ENCODE assay signal across 10 mouse cellular contexts in genomic region chr9:121600861-121601427, GRCm38 (mm10). TPM values are rescaled to one million over a fixed set of nuclear protein-coding genes. Genes with fewer than 3 reads are reported as not detected.
A peak's percentile ranks its signal among the peaks of the same experiment; 100 is the strongest.
DNase-seq lines count a peak whose midpoint lies in the region; ATAC-seq lines count a peak whose summit lies in the region.
"Had no signal": no experiment of that assay in that cellular context is flagged by ENCODE, and none has a peak within 500 bp of the region (broad histone marks: within the 10 kb centered on the region; RNA-seq: fewer than 3 reads in every experiment).

No protein-coding gene starts in this region.

- no peaks in the 10 kb centered on the region for H3K36me3 ChIP-seq in neural tube, embryonic 15.5 days

- H3K27me3 ChIP-seq in neural tube, embryonic 15.5 days (replicated peaks): no peaks in the 10 kb centered on the region

- no peaks in the 10 kb centered on the region for H3K9me3 ChIP-seq in neural tube, embryonic 15.5 days (replicated peaks)

- DNase-seq in gastrocnemius, postnatal 14 days: peak; percentile 24
- no peak for DNase-seq in gastrocnemius, adult 8-10 months (ENCODE audit: low spot score in 2 of 2)
- DNase-seq in neural tube, embryonic 10.5 days (ENCODE audit: extremely low spot score, low spot score): peak; percentile 20
- peak; percentile 57 for DNase-seq in layer of hippocampus, postnatal 10 days (ENCODE audit: low spot score in 2 of 2)
- DNase-seq in skeletal muscle tissue, adult 2 months (ENCODE audit: low read depth, low spot score): peak; percentile 41
- no peak for DNase-seq in B cell, adult 2 months
- no peak for DNase-seq in spleen, adult 18-20 months

- H3K4me2 ChIP-seq in neural tube, embryonic 15.5 days: no peak overlapping the region

- no peak overlapping the region for H3K9ac ChIP-seq in neural tube, embryonic 15.5 days (replicated peaks)
- H3K9ac ChIP-seq: liver, embryonic 14.5 days had no signal

- 38% methylated on average over 6 of the region's 6 CpGs for WGBS in neural tube, embryonic 15.5 days

- H3K4me3 ChIP-seq in neural tube, embryonic 15.5 days (replicated peaks): no peak overlapping the region
- H3K4me3 ChIP-seq: erythroblast, embryonic 14.5 days had no signal

- 0 out of 2 replicates have a peak, but pooled peaks cover 2% of the 10 kb centered on the region for H3K4me1 ChIP-seq in neural tube, embryonic 15.5 days

- intact Hi-C loops in gastrocnemius, postnatal 14 days (cut with DNase I; ENCODE audit: low total_unique reads): loop anchor here (10.0 kb wide), 2 partner anchors 206 to 356 kb away; no protein-coding TSS in a partner anchor

- ATAC-seq in neural tube, embryonic 15.5 days (ENCODE audit: low FRiP score): no peak

- H3K27ac ChIP-seq in neural tube, embryonic 15.5 days (replicated peaks): no peak overlapping the region
- H3K27ac ChIP-seq: liver, embryonic 14.5 days had no signal

RNA-seq across cellular contexts. Expression of gene Lyzl4, which starts 41.0 kb away (rescaled TPM):
- under 1 TPM in 1 of 2 experiments, not detected in 1; 0.45 TPM for total RNA-seq in gastrocnemius, postnatal 14 days (2021)
- total RNA-seq in gastrocnemius, adult 8-10 months (2022): not detected
- 0.77 TPM in 1 of 2 replicates, not detected in the other for polyA plus RNA-seq in neural tube, embryonic 15.5 days (2015; fragmentation: Nextera tagmentation; extraction: Ambion mirVana)
- 1 to 10 TPM in 1 of 2 experiments, not detected in 1; 1.1 TPM for total RNA-seq in layer of hippocampus, postnatal 10 days (2021)
- polyA plus RNA-seq: erythroblast, embryonic 14.5 days had no signal

RNA-seq across cellular contexts. Expression of gene Vipr1, which starts 41.6 kb away (rescaled TPM):
- 1 to 10 TPM; 1.1 to 1.2 TPM for total RNA-seq in gastrocnemius, postnatal 14 days (2021)
- total RNA-seq in gastrocnemius, adult 8-10 months (2022): 1 to 10 TPM in 3 of 4 experiments, under 1 TPM in 1; 0.96 to 2.0 (median 1.2) TPM
- 0.38 and 1.1 TPM in 2 replicates for polyA plus RNA-seq in neural tube, embryonic 15.5 days (2015; fragmentation: Nextera tagmentation; extraction: Ambion mirVana)
- total RNA-seq in layer of hippocampus, postnatal 10 days (2021): 10 to 100 TPM in 1 of 2 experiments, 1 to 10 TPM in 1; 10.0 to 10.3 TPM
- polyA plus RNA-seq: erythroblast, embryonic 14.5 days had no signal

Comparison
In these comparisons a context has a peak if more than half of its experiments do, and no peak if none do; other contexts are left out.
1. DNase-seq: peak in gastrocnemius, postnatal 14 days (single experiment), neural tube, embryonic 10.5 days (single experiment), layer of hippocampus, postnatal 10 days (2 of 2) and skeletal muscle tissue, adult 2 months (single experiment); none in gastrocnemius, adult 8-10 months (0 of 2), B cell, adult 2 months (0 of 2) and spleen, adult 18-20 months (0 of 2).